Mouse (Mus musculus) stomach, embryonic 14.5 days (tissue): ENCODE measurements around the gene C1qtnf4. TPM values are rescaled to one million over a fixed set of nuclear protein-coding genes. Genes with fewer than 3 reads are reported as not detected.
"Not testable (repeated sequence)": the region's sequence is repeated elsewhere in the genome, so short reads cannot be mapped to it uniquely, and the experiment has no call there.

Experiments used
- ATAC-seq: fragments of 200-750 bp; cut with Nextera tagmentation; 2 replicates; pipeline ENCODE4 v1.8.0; 2017; ENCODE audit warnings: low read depth, moderate TSS enrichment; ENCODE audit not compliant: insufficient number of reproducible peaks, insufficient read depth, low FRiP score
- H3K27ac ChIP-seq: fragments of 300-500 bp; sonication (generic); 2 replicates; pipeline ENCODE4 v1.5.1; 2014; ENCODE audit warnings: mild to moderate bottlenecking, low read length, moderate library complexity, mixed read lengths
- H3K27me3 ChIP-seq: fragments of 300-500 bp; sonication (generic); 2 replicates; pipeline ENCODE4 v1.6.1; 2014; ENCODE audit warnings: low read length, control low read depth, mixed read lengths; ENCODE audit not compliant: control insufficient read depth, insufficient read depth
- H3K36me3 ChIP-seq: fragments of 300-500 bp; sonication (generic); 2 replicates; pipeline ENCODE4 v1.6.1; 2014; ENCODE audit warnings: mild to moderate bottlenecking, control low read depth, low read length, moderate library complexity, mixed read lengths; ENCODE audit not compliant: control insufficient read depth, insufficient read depth
- H3K4me1 ChIP-seq: fragments of 300-500 bp; sonication (generic); 2 replicates; pipeline ENCODE4 v1.6.1; 2014; ENCODE audit warnings: low read length, control low read depth, mixed read lengths; ENCODE audit not compliant: control insufficient read depth, insufficient read depth
- H3K4me2 ChIP-seq: fragments of 300-500 bp; sonication (generic); replicated peaks from 2 replicates; pipeline ENCODE4 v1.6.1; 2014; ENCODE audit warnings: low read depth, low read length, control low read depth
- H3K4me3 ChIP-seq: fragments of 300-500 bp; sonication (generic); 2 replicates; pipeline ENCODE4 v1.5.1; 2014; ENCODE audit warnings: low read depth, low read length, control low read depth
- H3K9ac ChIP-seq: fragments of 300-500 bp; sonication (generic); replicated peaks from 2 replicates; pipeline ENCODE4 v1.6.1; 2014; ENCODE audit warnings: low read depth, mild to moderate bottlenecking, control low read depth, low read length, moderate library complexity, mixed read lengths
- H3K9me3 ChIP-seq: fragments of 300-500 bp; sonication (generic); 2 replicates; pipeline ENCODE4 v1.6.1; 2016; ENCODE audit warnings: low read depth, low read length, control low read depth; ENCODE audit not compliant: control insufficient read depth
- WGBS: fragments of 180-500 bp; shearing (Covaris S2); extraction: QIAGEN DNeasy Blood & Tissue Kit; methylation state at CpG from one replicate; pipeline ENCODE4 v1.1.7; 2014; 5-methylcytosine and 5-hydroxymethylcytosine counted together
- polyA plus RNA-seq: library from polyadenylated mRNA; unstranded; fragments of >200 nt; fragmentation: Nextera tagmentation; extraction: Ambion mirVana; gene quantifications from 2 replicates; pipeline ENCODE4 v1.2.1, GENCODE M21; 2014

C1qtnf4 gene
- polyA plus RNA-seq, 1 experiment from 2014 or later = 12.9 TPM

GRCm38 (mm10) chr2:90889550-90890548, 4.2 kb downstream of the C1qtnf4 start:
- 6% methylated on average over 110 of the region's 133 CpGs for WGBS
- peaks cover 10% of the 10 kb centered on the region for H3K36me3 ChIP-seq
- H3K27ac ChIP-seq = no peak overlapping the region
- H3K9me3 ChIP-seq = no peaks in the 10 kb centered on the region
- H3K9ac ChIP-seq = peak overlapping the region; percentile 39
- H3K4me2 ChIP-seq = peak overlapping the region; percentile 70
- peak overlapping the region; percentile 49 for H3K4me3 ChIP-seq
- 0 out of 2 replicates have a peak, but pooled peaks cover 3% of the 10 kb centered on the region for H3K4me1 ChIP-seq
- peaks cover 16% of the 10 kb centered on the region; the same call in 1 of the 2 replicates for H3K27me3 ChIP-seq
- ATAC-seq = peak; percentile 66

- Histone ChIP-seq H3K9me3 (no peaks in the 10 kb centered on the region), H3K4me3 (no peak overlapping the region), H3K4me2 (no peak overlapping the region), H3K4me1 (no peaks in the 10 kb centered on the region), H3K27me3 (peaks cover 6% of the 10 kb centered on the region; the same call in 1 of the 2 replicates), H3K36me3 (peaks cover 38% of the 10 kb centered on the region), H3K9ac (no peak overlapping the region), H3K27ac (no peak overlapping the region)
- 86% methylated on average over 6 of the region's 6 CpGs for WGBS
- ATAC-seq = no peak
Observed at GRCm38 (mm10) chr2:90893673-90894298, 8.1 kb downstream of the C1qtnf4 start.

GRCm38 (mm10) chr2:90894299-90894677, 8.6 kb downstream of the C1qtnf4 start:
- WGBS = 89% methylated on average over 3 of the region's 3 CpGs
- not testable (repeated sequence) for H3K4me2 ChIP-seq, H3K9me3 ChIP-seq, H3K27ac ChIP-seq, H3K9ac ChIP-seq, H3K4me1 ChIP-seq, H3K27me3 ChIP-seq, ATAC-seq, H3K4me3 ChIP-seq
- peaks cover 39% of the 10 kb centered on the region for H3K36me3 ChIP-seq

GRCm38 (mm10) chr2:90903398-90903797, 17.7 kb downstream of the C1qtnf4 start:
- no peak for ATAC-seq
- WGBS = 77% methylated on average over 2 of the region's 2 CpGs
- Histone ChIP-seq H3K4me3 (peak overlapping the region; percentile 90), H3K9ac (peak overlapping the region; percentile 97; the same call in 1 of the 2 replicates), H3K9me3 (no peaks in the 10 kb centered on the region), H3K4me1 (peaks cover 6% of the 10 kb centered on the region; the same call in 1 of the 2 replicates), H3K4me2 (peak overlapping the region; percentile 52), H3K36me3 (peaks cover 29% of the 10 kb centered on the region), H3K27me3 (no peaks in the 10 kb centered on the region), H3K27ac (no peak overlapping the region)

GRCm38 (mm10) chr2:90904076-90904855, 18.6 kb downstream of the C1qtnf4 start, which contains the start of the genes Kbtbd4 and Ndufs3:
Kbtbd4 (plus strand) TSS chr2:90904740.
Ndufs3 (minus strand) TSS chr2:90904827.
- H3K36me3 ChIP-seq = peaks cover 30% of the 10 kb centered on the region
- H3K4me3 ChIP-seq = peak within 1 kb of the TSS; percentile 90
- peak within 1 kb of the TSS; percentile 97 for H3K9ac ChIP-seq
- peak within 1 kb of the TSS; percentile 90 for H3K27ac ChIP-seq
- no peaks in the 10 kb centered on the region for H3K27me3 ChIP-seq
- 1% methylated on average over 42 of the region's 43 CpGs for WGBS
- H3K9me3 ChIP-seq = no peaks in the 10 kb centered on the region
- H3K4me1 ChIP-seq = peaks cover 6% of the 10 kb centered on the region; the same call in 1 of the 2 replicates
- peak within 1 kb of the TSS; percentile 52 for H3K4me2 ChIP-seq
- peak; percentile 93 for ATAC-seq

- 0% methylated on average over 21 of the region's 21 CpGs for WGBS
- peak overlapping the region; percentile 90 for H3K27ac ChIP-seq
- no peaks in the 10 kb centered on the region for H3K27me3 ChIP-seq
- peak overlapping the region; percentile 97 for H3K9ac ChIP-seq
- peak; percentile 68 for ATAC-seq
- H3K4me1 ChIP-seq = peaks cover 6% of the 10 kb centered on the region; the same call in 1 of the 2 replicates
- H3K4me3 ChIP-seq = peak overlapping the region; percentile 90
- H3K4me2 ChIP-seq = peak overlapping the region; percentile 52
- H3K36me3 ChIP-seq = peaks cover 36% of the 10 kb centered on the region
- no peaks in the 10 kb centered on the region for H3K9me3 ChIP-seq
Observed at GRCm38 (mm10) chr2:90904856-90905224, 19.2 kb downstream of the C1qtnf4 start.

GRCm38 (mm10) chr2:90906721-90907120, 21.1 kb downstream of the C1qtnf4 start:
- no peak for ATAC-seq
- 92% methylated on average over 2 of the region's 2 CpGs for WGBS
- peaks cover 47% of the 10 kb centered on the region for H3K36me3 ChIP-seq

GRCm38 (mm10) chr2:90910861-90911260, 25.2 kb downstream of the C1qtnf4 start:
- peaks cover 4% of the 10 kb centered on the region; the same call in 1 of the 2 replicates for H3K4me1 ChIP-seq
- no peak overlapping the region for H3K4me2 ChIP-seq
- no peak for ATAC-seq
- no peak overlapping the region for H3K27ac ChIP-seq
- WGBS = 70% methylated on average over 1 of the region's 1 CpGs
- peaks cover 57% of the 10 kb centered on the region for H3K36me3 ChIP-seq
- no peaks in the 10 kb centered on the region for H3K27me3 ChIP-seq
- no peaks in the 10 kb centered on the region for H3K9me3 ChIP-seq
- no peak overlapping the region for H3K9ac ChIP-seq
- H3K4me3 ChIP-seq = no peak overlapping the region

More at GRCm38 (mm10) chr2:90906721-90907120, 21.1 kb downstream of the C1qtnf4 start:
- H3K27me3 ChIP-seq = no peaks in the 10 kb centered on the region
- no peak overlapping the region for H3K4me2 ChIP-seq
- H3K9me3 ChIP-seq = no peaks in the 10 kb centered on the region
- H3K4me1 ChIP-seq = peaks cover 6% of the 10 kb centered on the region; the same call in 1 of the 2 replicates
- no peak overlapping the region for H3K9ac ChIP-seq
- no peak overlapping the region for H3K4me3 ChIP-seq
- H3K27ac ChIP-seq = no peak overlapping the region
